Mouse (Mus musculus) lung, adult 2 months (tissue): ENCODE data around the gene Adamts9.

Experiments
- CTCF ChIP-seq: fragments of 200-500 bp; IDR thresholded peaks from 2 replicates; pipeline ENCODE4 v1.5.1; 2011; ENCODE audit warnings: mild to moderate bottlenecking, low read length, control low read depth; ENCODE audit not compliant: insufficient read depth
- POLR2A ChIP-seq: fragments of 200-500 bp; IDR thresholded peaks from 2 replicates; pipeline ENCODE4 v1.6.1; 2011; ENCODE audit warnings: low read depth, mild to moderate bottlenecking, control low read depth, low read length, borderline replicate concordance; ENCODE audit errors: extremely low read depth

DNA sequence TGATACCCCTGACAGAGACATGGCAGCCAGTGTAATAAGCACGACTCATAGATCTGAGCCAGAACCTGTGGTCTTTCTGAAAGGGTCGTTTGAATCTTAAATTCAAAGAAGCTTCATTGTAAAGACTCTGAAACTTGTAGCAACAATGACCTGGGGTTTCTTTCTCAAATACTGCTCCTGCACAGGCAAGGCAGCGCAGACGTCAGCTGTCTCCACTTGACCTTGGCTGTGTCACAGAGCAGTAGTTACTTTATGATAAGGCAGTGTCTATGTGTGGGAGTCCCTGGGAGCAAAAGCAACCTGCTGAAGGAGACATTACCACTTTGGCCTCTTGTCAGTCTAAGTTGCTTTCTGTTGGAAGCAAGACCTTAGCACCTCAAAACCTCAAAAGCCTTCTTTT is 96.7 kb downstream of the Adamts9 start:
- TF ChIP-seq CTCF: no peak
- no peak for TF ChIP-seq POLR2A
